Mouse (Mus musculus) heart, postnatal 14 days (tissue): ENCODE measurements around the gene Osbpl10. TPM values are rescaled to one million over a fixed set of nuclear protein-coding genes. Genes with fewer than 3 reads are reported as not detected.
A peak's percentile ranks its signal among the peaks of the same experiment; 100 is the strongest.

Experiments
- DNase-seq, 2 experiments: peaks; one replicate each; pipeline ENCODE4 v3.0.0; 2021 to 2022
- intact Hi-C: fragments of 180-260 bp; cut with DNase I; formaldehyde crosslinking; loops from one replicate; pipeline ENCODE4 v1.15.1; 2025
- total RNA-seq, 2 experiments: library from RNA; stranded (reverse); gene quantifications; 2 replicates each; pipeline ENCODE4 v1.2.3; 2021

Gene Osbpl10
- total RNA-seq, 2 experiments from 2014 or later, result 2.9 to 3.2 TPM

GRCm38 (mm10) chr9:114977461-114978280 is 698 bp upstream of the Osbpl10 start:
- intact Hi-C loops, result no loop called here
- no peak for DNase-seq

DNA sequence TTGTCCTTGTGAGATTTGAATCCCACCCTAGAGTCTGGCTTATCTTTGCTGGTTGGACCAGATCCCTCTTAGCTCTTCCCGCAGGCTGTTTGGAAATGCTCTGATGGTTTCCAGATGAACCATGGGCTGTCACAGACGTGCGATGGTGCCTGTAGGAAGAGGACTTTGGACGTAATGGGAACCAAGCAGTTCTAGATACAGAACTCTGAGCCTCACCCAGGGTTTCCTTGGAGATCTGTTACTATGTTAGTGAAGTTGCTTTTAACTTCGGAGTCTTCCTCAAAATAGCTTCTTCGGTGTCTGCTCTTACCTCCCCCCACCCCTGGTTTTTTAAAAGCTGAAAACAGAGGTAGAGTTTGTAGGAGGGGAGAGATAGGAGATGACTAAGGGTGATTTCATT is 1.6 kb downstream of the Osbpl10 start:
- DNase-seq, result no peak
- intact Hi-C loops, result no loop called here

DNA sequence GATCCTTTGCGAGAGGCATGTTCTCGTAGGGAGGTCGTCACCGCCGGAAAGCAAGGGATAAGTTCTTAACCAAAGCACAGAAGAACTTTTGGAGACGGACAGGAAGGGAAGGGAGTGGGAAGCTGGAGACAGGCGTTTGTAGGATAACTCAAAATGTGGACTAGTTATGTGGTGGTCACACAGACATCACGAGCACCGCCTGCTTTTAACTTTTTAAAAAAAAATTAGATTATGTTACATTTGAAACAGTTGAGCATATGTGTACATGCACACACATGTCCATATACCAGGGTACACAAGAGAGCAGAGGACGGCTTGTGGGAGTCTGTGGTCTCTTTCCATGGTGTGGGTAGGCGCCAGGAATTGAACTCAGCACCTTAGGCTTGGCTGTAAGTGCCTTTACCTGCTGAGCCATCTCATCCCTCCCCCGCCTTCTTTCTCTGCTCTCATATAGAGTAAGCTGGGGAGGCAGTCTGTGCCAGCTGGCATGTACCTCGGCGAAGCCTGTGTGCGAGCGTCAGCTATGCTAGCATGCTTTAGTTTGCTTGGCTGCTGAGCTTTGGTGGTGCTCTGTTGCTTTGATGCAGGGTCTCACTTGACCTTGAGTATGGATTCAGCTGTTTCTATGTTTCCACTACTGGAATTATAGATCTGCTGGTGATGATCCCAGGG is 4.5 kb downstream of the Osbpl10 start, which contains the start of gene Rps27rt:
Gene Rps27rt (minus strand): TSS at position 51 of the 672 bp plus-strand sequence.
- intact Hi-C loops, result no loop called here
- DNase-seq, result no peak

DNA sequence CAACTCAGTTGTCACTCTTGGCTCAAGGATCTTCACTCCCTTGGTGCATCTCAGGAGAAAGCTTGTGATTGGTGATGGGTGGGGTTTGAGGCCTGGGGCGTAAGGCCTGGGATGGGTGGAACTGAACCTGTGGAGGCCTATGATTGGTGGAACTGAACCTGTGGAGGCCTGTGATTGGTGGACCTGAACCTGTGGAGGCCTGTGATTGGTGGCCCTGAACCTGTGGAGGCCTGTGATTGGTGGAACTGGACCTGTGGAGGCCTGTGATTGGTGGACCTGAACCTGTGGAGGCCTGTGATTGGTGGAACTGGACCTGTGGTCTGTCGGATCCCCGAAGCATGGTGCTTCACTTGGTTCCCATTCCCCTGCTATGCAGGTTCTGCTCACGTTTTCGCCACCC is 7.4 kb downstream of the Osbpl10 start:
- DNase-seq, result no peak
- intact Hi-C loops, result no loop called here

GRCm38 (mm10) chr9:114986361-114986760 is 8.0 kb downstream of the Osbpl10 start:
- intact Hi-C loops, result no loop called here
- DNase-seq, result no peak

- no peak for DNase-seq
- intact Hi-C loops, result no loop called here
Measured at GRCm38 (mm10) chr9:114988029-114988428, 9.7 kb downstream of the Osbpl10 start.

DNA sequence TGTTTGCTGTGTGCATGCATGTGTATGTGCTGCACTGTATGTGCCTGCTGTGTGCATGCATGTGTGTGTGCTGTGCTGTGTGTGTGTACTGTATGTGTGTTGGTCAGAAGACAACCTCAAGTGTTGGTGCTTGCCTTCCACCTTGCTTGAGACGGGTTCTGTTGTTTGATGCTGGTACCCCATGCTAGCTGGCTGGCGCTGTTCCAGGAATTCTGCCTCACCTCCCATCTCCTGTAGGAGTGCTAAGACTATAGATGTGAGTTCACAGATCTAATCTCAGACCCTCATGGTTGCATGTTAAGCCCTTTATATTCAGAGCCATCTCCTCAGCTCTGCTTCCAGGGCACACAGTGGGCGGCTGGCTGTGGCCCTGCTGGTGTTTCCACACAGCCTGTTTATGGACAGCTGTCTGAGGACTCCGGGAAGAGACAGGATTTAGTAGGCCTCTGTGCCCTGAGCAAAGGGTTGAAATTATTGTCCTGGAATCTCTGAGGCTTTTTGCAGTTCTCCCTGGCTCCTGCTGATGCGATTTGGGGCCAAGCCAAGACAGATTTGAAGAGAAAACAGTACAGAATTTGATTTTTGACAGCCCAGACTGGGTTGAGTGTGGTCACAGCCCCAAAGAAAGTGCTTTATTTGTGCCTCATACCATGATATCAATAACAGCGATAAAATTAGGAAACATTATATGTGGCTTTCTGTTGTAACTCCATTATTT is 10.4 kb downstream of the Osbpl10 start:
- intact Hi-C loops, result no loop called here
- peak in 1 of 2 experiments; percentile 23 for DNase-seq

DNA sequence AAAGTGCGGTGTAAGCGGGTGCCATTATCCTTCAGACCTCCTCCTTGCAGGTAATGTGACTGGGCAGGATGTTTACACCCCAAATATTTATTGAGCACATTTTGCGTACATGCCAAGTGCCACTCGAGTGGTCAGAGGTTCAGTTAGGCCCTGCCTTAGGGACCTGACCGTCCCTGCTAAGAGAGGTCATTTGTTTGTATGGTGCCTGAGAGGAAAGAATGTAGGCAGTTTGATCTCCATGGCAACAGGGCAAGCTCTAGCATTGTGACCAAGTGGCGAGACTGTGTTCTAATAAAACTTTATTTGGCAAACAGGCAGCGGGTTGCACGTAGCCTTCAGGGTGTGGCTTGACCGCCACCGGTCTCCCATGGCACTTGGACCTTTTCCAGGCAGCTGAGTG is 12.1 kb downstream of the Osbpl10 start:
- intact Hi-C loops, result no loop called here

DNA sequence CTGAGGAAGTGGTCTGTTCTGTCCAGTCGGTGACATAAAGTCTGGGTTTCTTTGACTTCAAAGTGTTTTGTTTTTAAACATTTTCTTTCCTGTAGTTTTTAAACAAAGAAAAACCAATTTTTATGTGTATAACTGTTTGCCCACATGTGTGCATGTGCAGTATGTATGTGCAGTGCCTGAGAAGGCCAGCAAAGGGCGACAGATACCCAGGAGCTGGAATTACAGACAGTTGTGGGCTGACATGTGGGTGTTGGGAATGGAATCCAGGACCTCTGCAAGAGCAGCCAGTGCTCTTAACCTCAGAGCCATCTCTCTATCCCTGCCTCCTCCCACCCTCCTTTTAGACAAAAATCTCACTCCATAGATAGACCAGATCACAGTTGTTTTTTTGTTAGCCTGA is 14.2 kb downstream of the Osbpl10 start:
- no peak for DNase-seq
- intact Hi-C loops, result no loop called here

More for the DNA sequence above, 12.1 kb downstream of the Osbpl10 start:
- DNase-seq, result no peak

DNA sequence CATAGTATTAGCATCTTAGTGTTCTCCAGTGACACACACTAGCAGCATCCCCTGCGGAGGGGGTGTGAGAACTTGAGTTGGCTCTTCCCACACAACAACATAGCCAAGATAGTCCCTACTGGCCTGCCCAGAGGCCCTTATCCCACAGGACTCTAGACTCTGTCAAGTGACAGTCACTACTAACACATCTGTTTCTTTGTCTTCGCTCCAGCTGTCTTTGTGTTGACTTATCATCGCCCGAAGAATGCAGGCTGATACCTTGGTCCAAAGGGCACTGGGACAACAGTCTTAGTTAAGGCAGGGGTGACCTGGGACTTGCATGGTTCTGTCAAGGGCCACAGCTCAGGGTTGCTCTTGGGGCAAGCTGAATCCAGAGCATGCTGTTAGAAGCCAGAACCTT is 16.9 kb downstream of the Osbpl10 start:
- DNase-seq, result no peak

DNA sequence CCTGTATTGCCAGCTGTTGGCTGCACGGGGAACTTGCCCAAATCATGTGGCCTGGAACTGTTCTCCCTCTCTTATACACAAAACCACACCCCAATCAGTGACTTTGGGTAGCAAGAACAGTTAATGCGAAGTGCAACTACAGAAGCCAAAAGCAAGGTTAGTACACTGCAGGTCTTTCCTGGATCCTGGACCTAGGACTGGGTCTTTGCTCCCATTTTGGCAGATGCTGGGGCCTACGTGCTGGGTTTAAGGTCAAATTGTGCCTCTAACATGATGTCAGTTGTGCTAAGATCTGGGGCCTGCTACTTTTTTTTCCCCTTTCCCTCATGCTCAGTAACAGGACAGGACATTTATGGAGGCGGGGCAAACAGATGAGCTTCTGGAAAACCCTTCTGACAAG is 17.3 kb downstream of the Osbpl10 start:
- intact Hi-C loops, result no loop called here
- DNase-seq, result no peak

More for the DNA sequence above, 16.9 kb downstream of the Osbpl10 start:
- intact Hi-C loops, result no loop called here

- intact Hi-C loops, result no loop called here
- no peak for DNase-seq
Measured at GRCm38 (mm10) chr9:114996489-114996888, 18.1 kb downstream of the Osbpl10 start.

- intact Hi-C loops, result no loop called here
- DNase-seq, result no peak
Measured at GRCm38 (mm10) chr9:114999010-114999770, 20.8 kb downstream of the Osbpl10 start.

- intact Hi-C loops, result no loop called here
- no peak for DNase-seq
Measured at GRCm38 (mm10) chr9:114999771-115000146, 21.4 kb downstream of the Osbpl10 start.

DNA sequence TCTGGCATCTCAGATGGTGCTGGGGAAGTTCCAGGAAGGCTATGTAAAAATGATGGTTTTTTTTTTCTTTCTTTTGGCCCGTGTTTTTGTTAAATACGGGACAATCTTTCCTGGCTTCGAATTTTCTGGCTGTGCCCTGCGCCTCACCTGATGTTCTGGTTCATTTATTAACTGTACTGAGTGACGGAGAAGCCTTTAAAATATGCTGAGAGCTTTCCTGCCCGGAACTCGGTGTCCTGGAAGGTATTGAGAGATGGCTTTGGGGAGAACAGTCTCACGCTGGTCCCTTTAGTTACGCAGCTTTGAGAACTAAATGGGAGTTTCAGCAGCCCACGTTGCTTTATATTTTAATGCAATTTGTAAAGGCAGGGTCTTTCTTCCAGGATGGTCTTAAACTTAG is 27.1 kb downstream of the Osbpl10 start:
- no peak for DNase-seq
- intact Hi-C loops, result no loop called here

GRCm38 (mm10) chr9:115007776-115008175 is 29.4 kb downstream of the Osbpl10 start:
- intact Hi-C loops, result no loop called here
- no peak for DNase-seq

- intact Hi-C loops, result no loop called here
- no peak for DNase-seq
Measured at GRCm38 (mm10) chr9:115008194-115008593, 29.8 kb downstream of the Osbpl10 start.

DNA sequence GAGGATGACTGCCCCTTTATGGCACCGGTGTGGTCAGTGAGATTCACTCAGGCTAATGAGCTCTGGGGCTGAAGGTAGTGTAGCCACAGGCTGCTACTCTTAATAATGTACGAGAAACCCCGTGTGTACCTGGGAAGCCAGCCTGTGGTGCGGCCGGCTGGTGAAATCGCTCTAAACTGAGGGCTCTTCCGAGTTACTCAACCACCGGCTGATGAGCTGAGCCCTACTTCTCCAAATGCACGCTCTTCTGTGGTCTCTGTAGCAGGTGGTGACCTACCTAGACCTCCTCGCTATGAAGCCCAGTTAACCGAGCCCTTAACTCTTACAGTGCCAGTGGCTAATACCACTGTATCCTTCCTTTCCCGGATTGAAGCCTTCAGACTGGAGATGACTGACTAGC is 34.0 kb downstream of the Osbpl10 start:
- intact Hi-C loops, result no loop called here

GRCm38 (mm10) chr9:115020141-115020540 is 41.8 kb downstream of the Osbpl10 start:
- no peak for DNase-seq
- intact Hi-C loops, result no loop called here

More for the DNA sequence above, 34.0 kb downstream of the Osbpl10 start:
- DNase-seq, result no peak

DNA sequence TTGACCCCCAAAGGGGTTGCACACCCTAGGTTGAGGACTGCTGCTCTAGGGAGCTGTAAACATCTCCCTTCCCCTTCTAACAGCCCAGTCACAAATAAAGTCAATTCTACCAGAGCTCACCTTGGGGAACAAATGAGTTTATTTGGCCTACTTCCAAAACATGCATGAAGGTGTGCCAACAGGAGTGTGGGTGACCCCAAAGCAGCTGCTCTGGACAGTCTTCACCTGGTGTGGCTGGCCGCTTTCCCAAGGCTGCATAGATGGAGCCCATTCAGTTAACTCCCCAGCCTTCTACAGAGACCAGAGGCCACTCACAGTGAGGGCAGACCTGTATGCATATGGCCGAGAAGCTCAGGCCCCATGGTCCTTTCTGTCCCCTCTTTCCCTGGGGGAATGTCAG is 43.0 kb downstream of the Osbpl10 start:
- no peak for DNase-seq
- intact Hi-C loops, result no loop called here

- intact Hi-C loops, result no loop called here
- no peak for DNase-seq
Measured at GRCm38 (mm10) chr9:115023137-115023536, 44.8 kb downstream of the Osbpl10 start.
